Mouse (Mus musculus): ENCODE data around the gene Arhgap27.
A peak's percentile ranks its signal among the peaks of the same experiment; 100 is the strongest.
"Not testable (repeated sequence)": the region's sequence is repeated elsewhere in the genome, so short reads cannot be mapped to it uniquely, and the experiment has no call there.

Arhgap27 gene

GRCm38 (mm10) chr11:103294772-103295171, 68.7 kb downstream of the Arhgap27 start:
- DNase-seq (ENCODE audit: low spot score in 2 of 2): no peak

- peak; percentile 65 to 74 for DNase-seq (ENCODE audit: low spot score in 2 of 2)
Measured at GRCm38 (mm10) chr11:103294066-103294465, 69.4 kb downstream of the Arhgap27 start.

- no peak for DNase-seq (ENCODE audit: low spot score in 2 of 2)
Measured at GRCm38 (mm10) chr11:103292890-103293287, 70.6 kb downstream of the Arhgap27 start.

- DNase-seq (ENCODE audit: low spot score in 2 of 2): peak; percentile 87 to 90
Measured at GRCm38 (mm10) chr11:103292152-103292889, 71.2 kb downstream of the Arhgap27 start.

GRCm38 (mm10) chr11:103290841-103291240, 72.7 kb downstream of the Arhgap27 start:
- not testable (repeated sequence) for DNase-seq (ENCODE audit: low spot score in 2 of 2)

GRCm38 (mm10) chr11:103288291-103288963, 75.1 kb downstream of the Arhgap27 start:
- peak in 1 of 2 experiments; percentile 53 for DNase-seq (ENCODE audit: low spot score in 2 of 2)

GRCm38 (mm10) chr11:103286910-103287309, 76.6 kb downstream of the Arhgap27 start:
- no peak for DNase-seq (ENCODE audit: low spot score in 2 of 2)

GRCm38 (mm10) chr11:103285951-103286350, 77.5 kb downstream of the Arhgap27 start:
- peak; percentile 40 to 59 for DNase-seq (ENCODE audit: low spot score in 2 of 2)

GRCm38 (mm10) chr11:103285276-103285675, 78.2 kb downstream of the Arhgap27 start:
- DNase-seq (ENCODE audit: low spot score in 2 of 2): no peak

- peak; percentile 46 to 66 for DNase-seq (ENCODE audit: low spot score in 2 of 2)
Measured at GRCm38 (mm10) chr11:103281784-103282183, 81.7 kb downstream of the Arhgap27 start.

All from heart, adult 9 months (tissue).